Mouse (Mus musculus): ENCODE data around the gene Mrgprg. TPM values are rescaled to one million over a fixed set of nuclear protein-coding genes. Genes with fewer than 3 reads are reported as not detected.
A peak's percentile ranks its signal among the peaks of the same experiment; 100 is the strongest.

Mrgprg gene
- polyA plus RNA-seq, 1 experiment from 2014 or later, result not detected

DNA sequence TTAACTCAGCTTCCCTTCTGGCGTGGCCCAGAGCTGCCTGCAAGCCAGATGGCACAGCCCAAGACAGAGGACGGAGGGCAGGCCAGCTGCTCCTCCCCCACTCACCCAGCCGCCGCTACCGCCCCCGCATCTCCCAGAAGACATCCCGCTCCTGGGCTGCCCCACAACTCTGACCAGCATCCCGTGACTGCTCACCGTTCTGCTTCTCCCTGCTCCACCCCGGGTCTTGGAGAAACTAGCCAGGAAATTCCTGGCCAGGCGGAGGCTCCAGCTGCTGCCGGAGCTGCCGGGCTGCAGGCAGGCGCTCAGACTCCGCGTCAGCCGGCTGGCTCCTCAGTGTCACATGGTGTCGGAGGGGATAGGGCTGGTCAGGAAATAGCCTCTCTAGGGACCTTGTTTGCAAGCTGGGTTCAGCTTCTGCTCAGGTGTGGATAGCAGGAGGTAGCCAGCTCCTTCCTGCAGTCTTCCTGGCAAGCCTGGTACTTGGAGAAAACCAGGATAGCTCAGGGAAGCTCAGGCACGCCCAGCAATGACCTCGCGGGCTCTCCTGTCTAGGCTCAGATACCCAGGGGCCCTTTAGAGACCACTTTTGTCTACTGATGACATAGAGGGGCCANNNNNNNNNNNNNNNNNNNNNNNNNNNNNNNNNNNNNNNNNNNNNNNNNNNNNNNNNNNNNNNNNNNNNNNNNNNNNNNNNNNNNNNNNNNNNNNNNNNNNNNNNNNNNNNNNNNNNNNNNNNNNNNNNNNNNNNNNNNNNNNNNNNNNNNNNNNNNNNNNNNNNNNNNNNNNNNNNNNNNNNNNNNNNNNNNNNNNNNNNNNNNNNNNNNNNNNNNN is 17.4 kb upstream of the Mrgprg start, which contains the start of gene Mrgpre:
Gene Mrgpre, minus strand, starts transcription at position 505 of the 834 bp plus-strand sequence.
- under 1% methylated on average over 20 of the region's 21 CpGs for WGBS
- Histone ChIP-seq H3K9ac (ENCODE audit: low read length) (peak within 1 kb of the TSS; percentile 71), H3K9me3 (replicated peaks; ENCODE audit: control insufficient read depth, low read length) (no peaks in the 10 kb centered on the region), H3K4me2 (ENCODE audit: low read depth, low read length) (peak within 1 kb of the TSS; percentile 77), H3K36me3 (ENCODE audit: control insufficient read depth, insufficient read depth) (no peaks in the 10 kb centered on the region), H3K27ac (ENCODE audit: low read length) (peak within 1 kb of the TSS; percentile 81), H3K4me3 (ENCODE audit: low read length) (peak within 1 kb of the TSS; percentile 58), H3K27me3 (ENCODE audit: control insufficient read depth, insufficient read depth, low read length) (no peaks in the 10 kb centered on the region; the same call in 1 of the 2 replicates), H3K4me1 (ENCODE audit: control insufficient read depth, insufficient read depth, low read length) (peaks cover 24% of the 10 kb centered on the region)
- ATAC-seq (replicated peaks; ENCODE audit: extremely low read depth, insufficient read depth, low FRiP score), result peak; percentile 80

DNA sequence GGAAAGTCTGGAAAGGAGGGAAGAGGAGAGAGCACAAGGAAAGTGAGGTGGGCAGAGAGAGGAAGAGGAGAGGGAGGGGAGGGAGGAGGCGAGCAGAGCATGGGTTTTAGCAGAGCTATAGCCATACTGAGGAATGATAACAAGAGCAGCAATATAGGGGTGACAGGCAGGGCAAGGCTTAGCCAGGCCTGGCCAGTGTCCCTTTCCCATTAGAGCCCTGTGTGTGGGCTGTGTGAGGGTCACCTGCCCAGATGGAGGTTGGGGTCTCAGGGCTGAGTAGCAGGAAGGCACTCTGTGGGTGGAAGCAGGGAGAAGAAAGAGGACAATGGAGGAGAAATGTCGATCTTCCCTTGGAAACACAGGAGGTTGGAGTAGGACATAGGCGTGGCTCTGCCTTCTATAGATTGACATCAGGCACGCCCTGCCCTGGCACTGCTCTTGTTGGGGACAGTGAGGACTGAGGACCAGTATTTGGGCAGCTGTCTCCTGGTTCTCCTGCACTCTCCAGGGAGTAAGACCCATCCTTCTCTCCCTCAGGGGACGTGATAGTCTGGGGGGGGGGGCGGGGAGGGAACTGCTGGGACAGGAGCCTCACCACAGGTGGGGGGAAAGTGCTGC is 16.7 kb upstream of the Mrgprg start:
- peak overlapping the region; percentile 81 for H3K27ac ChIP-seq (ENCODE audit: low read length)
- no peaks in the 10 kb centered on the region for H3K36me3 ChIP-seq (ENCODE audit: control insufficient read depth, insufficient read depth)
- H3K4me1 ChIP-seq (ENCODE audit: control insufficient read depth, insufficient read depth, low read length), result peaks cover 24% of the 10 kb centered on the region
- H3K4me3 ChIP-seq (ENCODE audit: low read length), result peak overlapping the region; percentile 58
- 21% methylated on average over 6 of the region's 6 CpGs for WGBS
- H3K9ac ChIP-seq (ENCODE audit: low read length), result peak overlapping the region; percentile 71
- H3K27me3 ChIP-seq (ENCODE audit: control insufficient read depth, insufficient read depth, low read length), result no peaks in the 10 kb centered on the region
- H3K9me3 ChIP-seq (replicated peaks; ENCODE audit: control insufficient read depth, low read length), result no peaks in the 10 kb centered on the region
- H3K4me2 ChIP-seq (ENCODE audit: low read depth, low read length), result peak overlapping the region; percentile 77
- ATAC-seq (replicated peaks; ENCODE audit: extremely low read depth, insufficient read depth, low FRiP score), result peak; percentile 37

DNA sequence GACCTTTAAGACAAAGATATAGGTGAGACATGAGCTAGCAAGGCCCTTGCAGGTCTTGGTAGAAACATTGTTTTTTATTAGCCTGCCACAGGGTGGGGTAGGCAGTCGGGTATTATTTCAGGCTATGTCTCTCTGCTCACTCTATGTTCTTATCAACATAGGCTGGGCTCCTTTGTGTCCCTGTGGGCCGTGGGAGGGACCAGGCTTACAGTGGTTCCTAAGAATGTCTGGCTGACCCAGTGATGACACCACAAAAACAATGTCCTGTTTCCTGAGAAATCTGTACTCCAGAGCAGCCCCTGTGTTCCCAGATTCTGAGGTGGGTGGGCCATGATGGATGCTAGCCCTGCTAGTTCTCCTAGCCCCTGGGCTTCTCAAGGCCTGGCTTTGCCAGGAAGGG is 10.6 kb upstream of the Mrgprg start:
- Histone ChIP-seq H3K9ac (ENCODE audit: low read length) (no peak overlapping the region), H3K9me3 (replicated peaks; ENCODE audit: control insufficient read depth, low read length) (no peaks in the 10 kb centered on the region), H3K27ac (ENCODE audit: low read length) (no peak overlapping the region), H3K4me1 (ENCODE audit: control insufficient read depth, insufficient read depth, low read length) (peaks cover 7% of the 10 kb centered on the region; the same call in 1 of the 2 replicates), H3K4me2 (ENCODE audit: low read depth, low read length) (no peak overlapping the region), H3K27me3 (ENCODE audit: control insufficient read depth, insufficient read depth, low read length) (0 out of 2 replicates have a peak, but pooled peaks cover 2% of the 10 kb centered on the region), H3K4me3 (ENCODE audit: low read length) (no peak overlapping the region), H3K36me3 (ENCODE audit: control insufficient read depth, insufficient read depth) (no peaks in the 10 kb centered on the region)
- ATAC-seq (replicated peaks; ENCODE audit: extremely low read depth, insufficient read depth, low FRiP score), result peak; percentile 69
- WGBS, result 6% methylated on average over 2 of the region's 2 CpGs

DNA sequence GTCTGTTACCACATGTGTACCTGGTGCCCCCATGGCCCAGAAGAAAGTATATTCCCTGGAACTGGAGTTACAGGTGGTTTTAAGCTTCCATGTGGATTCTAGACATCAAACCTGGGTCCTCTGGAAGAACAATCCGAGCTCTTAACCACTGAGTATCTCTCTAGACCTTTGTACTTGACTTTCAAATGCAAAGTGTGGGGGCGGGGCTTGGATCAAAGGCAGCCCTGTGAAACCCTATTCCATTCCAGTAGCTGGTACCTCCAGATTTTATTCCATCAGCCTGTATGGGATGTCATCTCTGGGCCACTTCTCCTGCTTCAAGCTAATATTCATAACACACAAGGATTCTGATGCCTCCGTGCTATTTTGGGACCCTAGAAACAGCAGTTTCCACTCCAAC is 9.3 kb upstream of the Mrgprg start:
- peaks cover 7% of the 10 kb centered on the region; the same call in 1 of the 2 replicates for H3K4me1 ChIP-seq (ENCODE audit: control insufficient read depth, insufficient read depth, low read length)
- no peak overlapping the region for H3K27ac ChIP-seq (ENCODE audit: low read length)
- H3K9ac ChIP-seq (ENCODE audit: low read length), result no peak overlapping the region
- no peaks in the 10 kb centered on the region for H3K9me3 ChIP-seq (replicated peaks; ENCODE audit: control insufficient read depth, low read length)
- no peaks in the 10 kb centered on the region for H3K36me3 ChIP-seq (ENCODE audit: control insufficient read depth, insufficient read depth)
- no peak for ATAC-seq (replicated peaks; ENCODE audit: extremely low read depth, insufficient read depth, low FRiP score)
- no peak overlapping the region for H3K4me3 ChIP-seq (ENCODE audit: low read length)
- no peak overlapping the region for H3K4me2 ChIP-seq (ENCODE audit: low read depth, low read length)
- WGBS, result 35% methylated on average over 3 of the region's 3 CpGs
- H3K27me3 ChIP-seq (ENCODE audit: control insufficient read depth, insufficient read depth, low read length), result 0 out of 2 replicates have a peak, but pooled peaks cover 2% of the 10 kb centered on the region

DNA sequence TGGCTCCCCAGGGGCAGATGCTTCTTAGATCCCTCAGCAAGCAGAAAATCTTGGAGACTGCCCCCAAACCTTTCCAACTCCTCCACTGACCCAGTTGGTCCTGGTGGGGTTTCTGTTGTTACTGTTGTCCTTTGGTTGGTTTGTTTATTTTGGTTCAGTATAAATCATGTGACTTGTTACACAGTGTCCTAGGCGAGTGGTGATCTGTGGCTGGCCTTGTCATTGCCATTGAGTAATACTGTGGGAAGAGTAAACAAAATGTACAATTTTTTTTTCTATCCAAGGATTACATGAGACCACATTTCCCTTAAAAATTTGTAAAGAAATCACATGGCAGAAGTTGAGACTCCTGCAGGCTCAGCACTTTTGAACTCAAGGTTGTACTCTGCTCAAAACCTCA is 2.7 kb upstream of the Mrgprg start:
- H3K4me3 ChIP-seq (ENCODE audit: low read length), result no peak overlapping the region
- H3K4me1 ChIP-seq (ENCODE audit: control insufficient read depth, insufficient read depth, low read length), result no peaks in the 10 kb centered on the region
- peaks cover 17% of the 10 kb centered on the region for H3K27me3 ChIP-seq (ENCODE audit: control insufficient read depth, insufficient read depth, low read length)
- no peak overlapping the region for H3K9ac ChIP-seq (ENCODE audit: low read length)
- no peak overlapping the region for H3K4me2 ChIP-seq (ENCODE audit: low read depth, low read length)
- 50% methylated on average over 1 of the region's 1 CpGs for WGBS
- H3K27ac ChIP-seq (ENCODE audit: low read length), result no peak overlapping the region
- no peaks in the 10 kb centered on the region for H3K36me3 ChIP-seq (ENCODE audit: control insufficient read depth, insufficient read depth)
- no peak for ATAC-seq (replicated peaks; ENCODE audit: extremely low read depth, insufficient read depth, low FRiP score)
- H3K9me3 ChIP-seq (replicated peaks; ENCODE audit: control insufficient read depth, low read length), result no peaks in the 10 kb centered on the region

DNA sequence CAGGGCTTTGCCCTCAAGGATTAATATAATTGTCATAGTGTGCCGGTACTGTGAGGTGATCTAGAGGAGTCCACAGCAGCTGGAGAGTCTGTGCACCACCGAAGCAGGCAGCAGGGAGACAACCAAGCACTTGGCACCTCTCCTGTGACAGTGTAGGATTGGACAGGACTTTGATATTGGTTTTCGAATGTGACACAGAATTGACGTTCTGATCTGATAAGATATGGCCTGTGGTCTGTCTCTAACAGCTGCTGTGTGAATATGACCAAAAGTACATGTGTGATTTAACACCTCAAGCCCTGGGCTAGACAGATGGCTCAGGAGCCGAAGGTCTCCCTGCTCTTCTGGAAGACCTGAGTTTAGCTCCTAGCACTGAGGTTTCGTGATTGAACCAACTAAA is 1.5 kb upstream of the Mrgprg start:
- Histone ChIP-seq H3K27me3 (ENCODE audit: control insufficient read depth, insufficient read depth, low read length) (peaks cover 21% of the 10 kb centered on the region), H3K4me2 (ENCODE audit: low read depth, low read length) (no peak overlapping the region), H3K4me1 (ENCODE audit: control insufficient read depth, insufficient read depth, low read length) (no peaks in the 10 kb centered on the region), H3K27ac (ENCODE audit: low read length) (no peak overlapping the region), H3K9me3 (replicated peaks; ENCODE audit: control insufficient read depth, low read length) (no peaks in the 10 kb centered on the region), H3K4me3 (ENCODE audit: low read length) (no peak overlapping the region), H3K36me3 (ENCODE audit: control insufficient read depth, insufficient read depth) (no peaks in the 10 kb centered on the region), H3K9ac (ENCODE audit: low read length) (no peak overlapping the region)
- no peak for ATAC-seq (replicated peaks; ENCODE audit: extremely low read depth, insufficient read depth, low FRiP score)
- 53% methylated on average over 6 of the region's 6 CpGs for WGBS

DNA sequence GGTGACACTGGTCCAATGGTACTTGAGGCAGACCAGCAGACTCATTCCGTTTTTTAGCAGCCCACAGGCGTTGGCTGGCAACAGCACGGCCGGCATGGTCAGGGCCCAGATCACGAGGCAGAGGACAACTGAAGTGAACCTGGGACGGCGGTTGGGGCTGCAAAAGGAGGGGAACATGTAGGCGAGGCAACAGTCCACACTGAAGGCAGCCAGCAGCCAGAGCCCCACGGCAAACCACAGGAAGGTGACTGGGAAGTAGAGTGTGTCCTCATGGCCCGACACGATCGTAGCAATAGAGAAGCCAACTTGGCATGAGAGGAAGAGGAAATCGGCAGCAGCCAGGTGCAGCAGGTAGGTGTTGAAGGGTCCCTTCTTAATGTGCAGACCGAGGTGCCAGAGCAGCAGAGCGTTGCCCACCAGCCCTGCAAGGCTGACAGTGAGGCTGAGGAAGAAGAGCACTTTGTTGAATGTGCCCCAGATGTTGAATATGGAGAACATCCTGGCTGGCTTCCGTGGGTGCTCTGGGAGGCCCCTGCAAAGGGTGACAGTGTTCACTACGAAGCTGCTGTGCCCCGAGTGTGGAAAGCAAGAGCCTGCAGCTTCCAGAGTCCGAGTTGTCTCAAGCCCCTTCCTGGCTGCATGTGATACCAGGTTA is 1.8 kb downstream of the Mrgprg start:
- no peak overlapping the region for H3K27ac ChIP-seq (ENCODE audit: low read length)
- peaks cover 21% of the 10 kb centered on the region for H3K27me3 ChIP-seq (ENCODE audit: control insufficient read depth, insufficient read depth, low read length)
- H3K4me3 ChIP-seq (ENCODE audit: low read length), result no peak overlapping the region
- no peaks in the 10 kb centered on the region for H3K36me3 ChIP-seq (ENCODE audit: control insufficient read depth, insufficient read depth)
- no peak overlapping the region for H3K4me2 ChIP-seq (ENCODE audit: low read depth, low read length)
- WGBS, result 57% methylated on average over 19 of the region's 19 CpGs
- ATAC-seq (replicated peaks; ENCODE audit: extremely low read depth, insufficient read depth, low FRiP score), result no peak
- no peak overlapping the region for H3K9ac ChIP-seq (ENCODE audit: low read length)
- no peaks in the 10 kb centered on the region for H3K4me1 ChIP-seq (ENCODE audit: control insufficient read depth, insufficient read depth, low read length)
- no peaks in the 10 kb centered on the region for H3K9me3 ChIP-seq (replicated peaks; ENCODE audit: control insufficient read depth, low read length)

DNA sequence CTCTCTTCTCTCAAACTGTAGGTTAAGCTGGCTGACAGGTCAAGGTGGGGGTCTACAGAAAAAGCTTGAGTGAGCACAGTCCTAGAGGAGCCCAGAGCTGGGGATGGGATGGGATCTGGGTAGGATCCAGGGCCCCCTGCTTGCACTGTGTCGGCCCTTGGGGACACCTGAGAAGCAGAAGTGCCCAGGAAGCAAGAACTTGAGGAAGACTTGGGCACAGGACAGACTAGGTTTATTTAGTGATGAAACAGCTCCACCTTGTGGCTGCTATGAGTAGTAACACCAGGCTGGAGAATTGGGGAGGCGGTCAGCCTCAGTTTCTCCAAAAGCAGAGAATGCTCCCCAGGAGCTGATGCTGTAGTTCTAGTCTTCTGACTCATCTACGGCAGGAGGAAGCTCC is 3.0 kb downstream of the Mrgprg start:
- no peak for ATAC-seq (replicated peaks; ENCODE audit: extremely low read depth, insufficient read depth, low FRiP score)
- Histone ChIP-seq H3K4me1 (ENCODE audit: control insufficient read depth, insufficient read depth, low read length) (no peaks in the 10 kb centered on the region), H3K4me2 (ENCODE audit: low read depth, low read length) (no peak overlapping the region), H3K9me3 (replicated peaks; ENCODE audit: control insufficient read depth, low read length) (no peaks in the 10 kb centered on the region), H3K36me3 (ENCODE audit: control insufficient read depth, insufficient read depth) (no peaks in the 10 kb centered on the region), H3K4me3 (ENCODE audit: low read length) (no peak overlapping the region), H3K27me3 (ENCODE audit: control insufficient read depth, insufficient read depth, low read length) (peaks cover 21% of the 10 kb centered on the region), H3K27ac (ENCODE audit: low read length) (no peak overlapping the region), H3K9ac (ENCODE audit: low read length) (no peak overlapping the region)
- WGBS, result 13% methylated on average over 3 of the region's 3 CpGs

DNA sequence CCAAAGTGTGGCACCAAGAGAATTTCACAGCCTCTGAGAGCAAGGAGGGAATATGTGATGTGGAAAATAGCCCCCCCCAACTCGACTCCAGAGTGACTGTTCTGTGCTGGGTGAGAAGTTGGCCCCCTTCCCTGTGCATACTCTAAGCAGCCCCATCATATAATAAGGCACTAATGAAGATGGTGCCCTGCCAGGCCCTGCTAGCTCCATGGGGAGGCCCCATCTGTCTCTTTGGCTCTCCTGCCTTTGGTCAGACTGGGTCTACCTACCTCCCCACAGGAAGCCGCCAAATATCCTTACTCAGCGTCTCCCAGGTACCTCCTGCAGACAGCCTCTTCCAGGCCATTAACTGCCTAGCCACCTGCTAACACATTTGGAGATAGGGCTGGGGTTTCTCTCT is 7.8 kb downstream of the Mrgprg start:
- no peak overlapping the region for H3K27ac ChIP-seq (ENCODE audit: low read length)
- H3K9ac ChIP-seq (ENCODE audit: low read length), result no peak overlapping the region
- ATAC-seq (replicated peaks; ENCODE audit: extremely low read depth, insufficient read depth, low FRiP score), result no peak
- H3K4me1 ChIP-seq (ENCODE audit: control insufficient read depth, insufficient read depth, low read length), result peaks cover 6% of the 10 kb centered on the region
- no peak overlapping the region for H3K4me3 ChIP-seq (ENCODE audit: low read length)
- H3K4me2 ChIP-seq (ENCODE audit: low read depth, low read length), result no peak overlapping the region
- H3K9me3 ChIP-seq (replicated peaks; ENCODE audit: control insufficient read depth, low read length), result no peaks in the 10 kb centered on the region
- H3K36me3 ChIP-seq (ENCODE audit: control insufficient read depth, insufficient read depth), result no peaks in the 10 kb centered on the region
- peaks cover 16% of the 10 kb centered on the region for H3K27me3 ChIP-seq (ENCODE audit: control insufficient read depth, insufficient read depth, low read length)
- 66% methylated on average over 3 of the region's 3 CpGs for WGBS

Measured in heart, embryonic 16.5 days (tissue).